Mouse (Mus musculus): Measurements from ENCODE around the gene Ap4s1. TPM values are rescaled to one million over a fixed set of nuclear protein-coding genes. Genes with fewer than 3 reads are reported as not detected.
A peak's percentile ranks its signal among the peaks of the same experiment; 100 is the strongest.
"Not testable (repeated sequence)": the region's sequence is repeated elsewhere in the genome, so short reads cannot be mapped to it uniquely, and the experiment has no call there.

Gene Ap4s1
- 10 to 100 TPM; 43.7 to 44.7 TPM for total RNA-seq (2021)
- long read RNA-seq, experiment 1, partial matches to known transcripts: 1 of 6 reads
- long read RNA-seq, experiment 1, other reads (novel, unspliced or antisense): 5 of 6 reads
- long read RNA-seq, experiment 2, partial matches to known transcripts: 3 of 7 reads
- long read RNA-seq, experiment 2, other reads (novel, unspliced or antisense): 4 of 7 reads

- no peak for TF ChIP-seq CTCF (conservative IDR thresholded peaks at IDR 0.05)
- DNase-seq (ENCODE audit: low spot score in 2 of 2): peak; percentile 65 to 71
- H3K27ac ChIP-seq: peak within 1 kb of the TSS; percentile 100
- H3K4me3 ChIP-seq: peak within 1 kb of the TSS; percentile 79
Measured at GRCm38 (mm10) chr12:51690893-51691844, at the start of gene Ap4s1. Gene Ap4s1, plus strand, starts transcription at chr12:51691033.

- TF ChIP-seq CTCF (conservative IDR thresholded peaks at IDR 0.05): no peak
- DNase-seq (ENCODE audit: low spot score in 2 of 2): no peak
- Histone ChIP-seq H3K27ac (no peak overlapping the region), H3K4me3 (no peak overlapping the region)
Measured at GRCm38 (mm10) chr12:51641871-51642270, 49.0 kb upstream of the Ap4s1 start.

GRCm38 (mm10) chr12:51649401-51649800, 41.4 kb upstream of the Ap4s1 start:
- not testable (repeated sequence) for H3K27ac ChIP-seq; DNase-seq (ENCODE audit: low spot score in 2 of 2); H3K4me3 ChIP-seq

GRCm38 (mm10) chr12:51655944-51656465, 34.8 kb upstream of the Ap4s1 start:
- Histone ChIP-seq H3K27ac (no peak overlapping the region), H3K4me3 (no peak overlapping the region)
- no peak for DNase-seq (ENCODE audit: low spot score in 2 of 2)
- no peak for TF ChIP-seq CTCF (conservative IDR thresholded peaks at IDR 0.05)

GRCm38 (mm10) chr12:51663011-51663410, 27.8 kb upstream of the Ap4s1 start:
- no peak overlapping the region for H3K4me3 ChIP-seq
- no peak overlapping the region for H3K27ac ChIP-seq
- TF ChIP-seq CTCF (conservative IDR thresholded peaks at IDR 0.05): no peak
- no peak for DNase-seq (ENCODE audit: low spot score in 2 of 2)

- TF ChIP-seq CTCF (conservative IDR thresholded peaks at IDR 0.05): no peak
- H3K27ac ChIP-seq: no peak overlapping the region
- DNase-seq (ENCODE audit: low spot score in 2 of 2): no peak
- no peak overlapping the region for H3K4me3 ChIP-seq
Measured at GRCm38 (mm10) chr12:51663908-51664307, 26.9 kb upstream of the Ap4s1 start.

GRCm38 (mm10) chr12:51666708-51667430, 24.0 kb upstream of the Ap4s1 start:
- peak; percentile 83 for TF ChIP-seq CTCF (conservative IDR thresholded peaks at IDR 0.05)
- Histone ChIP-seq H3K27ac (no peak overlapping the region), H3K4me3 (no peak overlapping the region)
- DNase-seq (ENCODE audit: low spot score in 2 of 2): no peak

- TF ChIP-seq CTCF (conservative IDR thresholded peaks at IDR 0.05): no peak
- H3K4me3 ChIP-seq: no peak overlapping the region
- DNase-seq (ENCODE audit: low spot score in 2 of 2): no peak
- no peak overlapping the region for H3K27ac ChIP-seq
Measured at GRCm38 (mm10) chr12:51671231-51671891, 19.5 kb upstream of the Ap4s1 start.

GRCm38 (mm10) chr12:51673270-51673669, 17.6 kb upstream of the Ap4s1 start:
- no peak for DNase-seq (ENCODE audit: low spot score in 2 of 2)
- no peak overlapping the region for H3K27ac ChIP-seq
- no peak; the same call in 1 of the 2 replicates for TF ChIP-seq CTCF (conservative IDR thresholded peaks at IDR 0.05)
- H3K4me3 ChIP-seq: no peak overlapping the region

- no peak overlapping the region for H3K4me3 ChIP-seq
- no peak overlapping the region for H3K27ac ChIP-seq
- DNase-seq (ENCODE audit: low spot score in 2 of 2): no peak
- no peak for TF ChIP-seq CTCF (conservative IDR thresholded peaks at IDR 0.05)
Measured at GRCm38 (mm10) chr12:51676442-51676841, 14.4 kb upstream of the Ap4s1 start.

GRCm38 (mm10) chr12:51678844-51679243, 12.0 kb upstream of the Ap4s1 start:
- TF ChIP-seq CTCF (conservative IDR thresholded peaks at IDR 0.05): no peak

GRCm38 (mm10) chr12:51688546-51688945, 2.3 kb upstream of the Ap4s1 start:
- DNase-seq (ENCODE audit: low spot score in 2 of 2): no peak
- TF ChIP-seq CTCF (conservative IDR thresholded peaks at IDR 0.05): no peak
- H3K27ac ChIP-seq: no peak overlapping the region
- H3K4me3 ChIP-seq: no peak overlapping the region

More at GRCm38 (mm10) chr12:51678844-51679243, 12.0 kb upstream of the Ap4s1 start:
- no peak for DNase-seq (ENCODE audit: low spot score in 2 of 2)
- Histone ChIP-seq H3K27ac (0 out of 2 replicates have a peak overlapping the region, but pooled peaks have one; percentile 5), H3K4me3 (no peak overlapping the region)
